Mouse (Mus musculus) thymus, adult 18-20 months (tissue): ENCODE measurements around the gene Slc15a1.
A peak's percentile ranks its signal among the peaks of the same experiment; 100 is the strongest.

Experiments
- DNase-seq, 2 experiments: peaks; one replicate each; pipeline ENCODE4 v3.0.0; 2022; ENCODE audit warnings: mixed read lengths in 2 of 2

Gene Slc15a1

GRCm38 (mm10) chr14:121485722-121486121, 19.3 kb downstream of the Slc15a1 start:
- no peak for DNase-seq

- DNase-seq: no peak
These were observed 20.6 kb downstream of the Slc15a1 start for GRCm38 (mm10) chr14:121484436-121484835.

GRCm38 (mm10) chr14:121482181-121482580, 22.9 kb downstream of the Slc15a1 start:
- DNase-seq: no peak

- DNase-seq: no peak
These were observed 23.5 kb downstream of the Slc15a1 start for GRCm38 (mm10) chr14:121481591-121481990.

- no peak for DNase-seq
These were observed 26.0 kb downstream of the Slc15a1 start for GRCm38 (mm10) chr14:121479096-121479495.

GRCm38 (mm10) chr14:121477925-121478693, 26.9 kb downstream of the Slc15a1 start:
- peak; percentile 13 to 43 for DNase-seq

GRCm38 (mm10) chr14:121473869-121474268, 31.2 kb downstream of the Slc15a1 start:
- DNase-seq: no peak

- no peak for DNase-seq
These were observed 33.4 kb downstream of the Slc15a1 start for GRCm38 (mm10) chr14:121471545-121472121.

- no peak for DNase-seq
These were observed 35.5 kb downstream of the Slc15a1 start for GRCm38 (mm10) chr14:121469601-121470000.

GRCm38 (mm10) chr14:121467646-121468045, 37.4 kb downstream of the Slc15a1 start:
- DNase-seq: no peak

- DNase-seq: no peak
These were observed 38.6 kb downstream of the Slc15a1 start for GRCm38 (mm10) chr14:121466501-121466900.

- no peak for DNase-seq
These were observed 40.7 kb downstream of the Slc15a1 start for GRCm38 (mm10) chr14:121464318-121464717.

- no peak for DNase-seq
These were observed 42.3 kb downstream of the Slc15a1 start for GRCm38 (mm10) chr14:121462756-121463155.

- no peak for DNase-seq
These were observed 44.1 kb downstream of the Slc15a1 start for GRCm38 (mm10) chr14:121460966-121461365.

- no peak for DNase-seq
These were observed 46.5 kb downstream of the Slc15a1 start for GRCm38 (mm10) chr14:121458521-121458920.

GRCm38 (mm10) chr14:121457536-121457935, 47.5 kb downstream of the Slc15a1 start:
- no peak for DNase-seq

GRCm38 (mm10) chr14:121456416-121457285, 48.4 kb downstream of the Slc15a1 start:
- no peak for DNase-seq

GRCm38 (mm10) chr14:121455976-121456375, 49.1 kb downstream of the Slc15a1 start:
- DNase-seq: no peak

GRCm38 (mm10) chr14:121455527-121455926, 49.5 kb downstream of the Slc15a1 start:
- DNase-seq: peak; percentile 16 to 18

- no peak for DNase-seq
These were observed 51.9 kb downstream of the Slc15a1 start for GRCm38 (mm10) chr14:121453130-121453529.

- DNase-seq: no peak
These were observed 52.8 kb downstream of the Slc15a1 start for GRCm38 (mm10) chr14:121452227-121452626.

- no peak for DNase-seq
These were observed 53.5 kb downstream of the Slc15a1 start for GRCm38 (mm10) chr14:121451424-121452029.
